Mouse (Mus musculus) hindbrain, embryonic 11.5 days (tissue): ENCODE measurements around the gene Tor1a. TPM values are rescaled to one million over a fixed set of nuclear protein-coding genes. Genes with fewer than 3 reads are reported as not detected.
"Not testable (repeated sequence)": the region's sequence is repeated elsewhere in the genome, so short reads cannot be mapped to it uniquely, and the experiment has no call there.

Experiments
- ATAC-seq: fragments of 200-750 bp; cut with Nextera tagmentation; 2 replicates; pipeline ENCODE4 v1.8.0; 2017; ENCODE audit warnings: mild to moderate bottlenecking, moderate TSS enrichment, moderate library complexity; ENCODE audit not compliant: low FRiP score
- DNase-seq: peaks from one replicate; pipeline ENCODE4 v3.0.0-alpha.2; 2015; ENCODE audit warnings: low spot score
- H3K27ac ChIP-seq: fragments of 300-500 bp; sonication (generic); 2 replicates; pipeline ENCODE4 v1.5.1; 2014; ENCODE audit warnings: mild to moderate bottlenecking, low read depth, low read length
- H3K27me3 ChIP-seq: fragments of 300-500 bp; sonication (generic); 2 replicates; pipeline ENCODE4 v1.6.1; 2014; ENCODE audit warnings: mild to moderate bottlenecking, low read length, moderate library complexity, mixed read lengths; ENCODE audit not compliant: control insufficient read depth, insufficient read depth
- H3K36me3 ChIP-seq: fragments of 300-500 bp; sonication (generic); 2 replicates; pipeline ENCODE4 v1.6.1; 2014; ENCODE audit warnings: mild to moderate bottlenecking, low read length, moderate library complexity, mixed read lengths; ENCODE audit not compliant: control insufficient read depth, insufficient read depth
- H3K4me1 ChIP-seq: fragments of 300-500 bp; sonication (generic); replicated peaks from 2 replicates; pipeline ENCODE4 v1.6.1; 2014; ENCODE audit warnings: low read length, mixed read lengths; ENCODE audit not compliant: control insufficient read depth, insufficient read depth
- H3K4me2 ChIP-seq: fragments of 300-500 bp; sonication (generic); replicated peaks from 2 replicates; pipeline ENCODE4 v1.6.1; 2014; ENCODE audit warnings: mild to moderate bottlenecking, low read depth, low read length
- H3K4me3 ChIP-seq: fragments of 300-500 bp; sonication (generic); 2 replicates; pipeline ENCODE4 v1.5.1; 2014; ENCODE audit warnings: low read depth, low read length
- H3K9ac ChIP-seq: fragments of 300-500 bp; sonication (generic); 2 replicates; pipeline ENCODE4 v1.6.1; 2014; ENCODE audit warnings: low read depth, low read length
- H3K9me3 ChIP-seq: fragments of 300-500 bp; sonication (generic); 2 replicates; pipeline ENCODE4 v1.6.1; 2016; ENCODE audit warnings: low read length; ENCODE audit not compliant: control insufficient read depth
- WGBS: fragments of 180-500 bp; shearing (Covaris S2); extraction: QIAGEN DNeasy Blood & Tissue Kit; methylation state at CpG from one replicate; pipeline ENCODE4 v1.1.7; 2014; 5-methylcytosine and 5-hydroxymethylcytosine counted together
- polyA plus RNA-seq: library from polyadenylated mRNA; unstranded; fragments of >200 nt; fragmentation: Nextera tagmentation; extraction: Ambion mirVana; gene quantifications from 2 replicates; pipeline ENCODE4 v1.2.1, GENCODE M21; 2014

The Tor1a gene
- polyA plus RNA-seq, 1 experiment from 2014 or later: 83.5 TPM

GRCm38 (mm10) chr2:30959856-30960255, 7.9 kb downstream of the Tor1a start:
- ATAC-seq (no peak), DNase-seq (no peak)
- Histone ChIP-seq H3K36me3 (peaks cover 20% of the 10 kb centered on the region), H3K9ac (no peak overlapping the region), H3K4me1 (no peaks in the 10 kb centered on the region), H3K4me3 (no peak overlapping the region), H3K4me2 (no peak overlapping the region), H3K27ac (no peak overlapping the region), H3K9me3 (no peaks in the 10 kb centered on the region), H3K27me3 (no peaks in the 10 kb centered on the region)
- 51% methylated on average over 5 of the region's 5 CpGs for WGBS

DNA sequence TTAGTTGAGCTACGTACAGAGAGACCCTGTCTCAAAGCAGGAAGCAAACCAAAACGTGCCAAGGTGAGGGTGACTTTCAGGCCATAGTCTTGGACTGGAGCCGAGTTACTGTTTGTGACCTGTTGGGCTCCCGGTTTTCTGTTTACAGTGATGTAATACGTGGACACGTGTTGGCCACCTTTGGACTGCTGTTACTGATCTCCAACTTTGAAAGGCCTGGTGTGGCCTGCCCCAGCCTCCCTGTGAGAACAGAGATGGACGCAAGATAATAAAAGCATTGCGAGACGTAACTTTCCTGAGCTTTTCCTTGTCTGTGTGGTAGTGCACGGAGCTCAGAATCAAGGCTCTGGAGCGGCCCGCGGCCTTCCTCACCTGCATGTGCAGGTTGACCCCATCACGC, 9.0 kb downstream of the Tor1a start:
- Histone ChIP-seq H3K27ac (no peak overlapping the region), H3K4me1 (peaks cover 6% of the 10 kb centered on the region; the same call in 1 of the 2 replicates), H3K27me3 (no peaks in the 10 kb centered on the region), H3K9ac (no peak overlapping the region), H3K9me3 (no peaks in the 10 kb centered on the region), H3K36me3 (peaks cover 17% of the 10 kb centered on the region), H3K4me3 (no peak overlapping the region), H3K4me2 (no peak overlapping the region)
- ATAC-seq: no peak
- 90% methylated on average over 14 of the region's 14 CpGs for WGBS
- no peak for DNase-seq

GRCm38 (mm10) chr2:30957511-30957910, 10.2 kb downstream of the Tor1a start:
- DNase-seq: no peak
- Histone ChIP-seq H3K9ac (no peak overlapping the region), H3K4me1 (peaks cover 9% of the 10 kb centered on the region; the same call in 1 of the 2 replicates), H3K4me2 (no peak overlapping the region), H3K36me3 (peaks cover 16% of the 10 kb centered on the region), H3K9me3 (no peaks in the 10 kb centered on the region), H3K4me3 (no peak overlapping the region), H3K27me3 (no peaks in the 10 kb centered on the region), H3K27ac (no peak overlapping the region)
- ATAC-seq: no peak
- 85% methylated on average over 4 of the region's 4 CpGs for WGBS

DNA sequence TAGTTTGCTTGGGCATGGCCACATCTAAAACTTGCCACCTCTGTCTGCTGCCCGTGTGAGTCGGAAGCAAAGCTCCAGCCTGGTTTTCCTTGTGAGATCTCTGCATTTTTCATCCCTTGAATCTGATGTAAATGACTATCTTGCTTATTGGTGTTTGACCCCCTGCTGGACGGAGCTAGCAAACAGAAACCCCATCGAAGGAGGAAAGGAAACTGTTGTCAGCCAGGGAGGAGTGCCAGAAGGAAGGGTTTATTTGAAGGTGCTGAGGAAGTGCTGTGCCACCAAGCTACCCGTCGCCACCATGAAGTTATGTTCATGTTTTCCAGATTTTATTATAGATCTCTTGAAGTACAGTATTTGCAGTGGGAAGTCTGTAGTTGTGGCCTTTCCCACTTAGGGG, 12.9 kb downstream of the Tor1a start:
- 75% methylated on average over 6 of the region's 6 CpGs for WGBS
- Histone ChIP-seq H3K27ac (no peak overlapping the region), H3K4me3 (no peak overlapping the region), H3K4me1 (peaks cover 9% of the 10 kb centered on the region; the same call in 1 of the 2 replicates), H3K36me3 (peaks cover 10% of the 10 kb centered on the region), H3K4me2 (no peak overlapping the region), H3K27me3 (no peaks in the 10 kb centered on the region), H3K9ac (no peak overlapping the region), H3K9me3 (no peaks in the 10 kb centered on the region)
- no peak for DNase-seq
- no peak for ATAC-seq

DNA sequence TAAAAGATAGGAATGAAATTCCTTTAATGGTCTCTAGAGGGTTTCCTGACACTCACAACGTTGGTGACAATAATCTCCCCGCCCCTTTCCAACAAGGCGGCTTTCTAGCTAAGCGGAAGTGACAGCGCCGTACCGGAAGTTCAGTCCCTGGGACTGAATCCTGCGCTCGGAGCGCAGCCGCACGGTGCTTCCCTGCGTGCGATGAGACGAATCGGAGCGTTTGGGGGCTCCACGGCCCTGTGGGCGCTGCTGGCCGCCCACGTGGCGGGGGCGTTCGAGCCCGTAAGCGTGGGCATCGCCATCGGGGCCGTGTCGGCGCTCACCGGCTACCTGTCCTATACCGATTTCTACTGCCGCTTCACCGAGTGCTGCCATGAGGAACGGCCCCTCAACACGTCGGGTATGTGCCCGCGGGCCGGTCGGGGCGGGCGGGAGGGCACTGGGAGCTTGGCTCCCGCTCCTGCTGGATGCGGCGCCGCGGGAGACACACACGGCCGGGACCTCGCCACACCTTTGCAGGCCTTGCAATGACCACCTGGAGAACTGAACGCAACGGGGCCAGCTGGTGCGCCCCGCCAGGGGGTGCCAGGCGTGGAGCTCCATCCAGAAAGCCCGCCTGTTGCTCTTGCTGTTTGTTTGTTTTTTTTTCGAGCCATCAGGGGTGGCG, 14.8 kb downstream of the Tor1a start, which contains the start of gene Tor1b:
Gene Tor1b (plus strand): TSS at position 136 of the 667 bp plus-strand sequence.
- peak; percentile 94 for DNase-seq

DNA sequence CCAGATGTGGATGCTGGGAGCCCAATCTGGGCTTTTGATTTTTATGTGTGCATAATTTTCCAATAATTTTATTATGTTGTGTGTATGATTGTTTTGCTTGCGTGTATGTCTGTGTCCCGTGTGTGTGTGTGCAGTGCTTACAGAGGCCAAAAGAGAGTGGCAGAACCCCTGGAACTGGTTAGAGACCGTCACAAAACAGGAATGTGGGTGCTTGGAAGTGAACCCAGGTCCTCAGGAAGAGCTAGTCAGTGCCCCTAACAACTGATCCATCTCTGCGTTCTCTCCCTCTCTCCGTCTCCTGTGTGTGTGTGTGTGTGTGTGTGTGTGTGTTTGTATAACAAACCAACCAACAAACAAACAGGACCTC, 15.3 kb downstream of the Tor1a start:
- WGBS: 35% methylated on average over 5 of the region's 5 CpGs
- DNase-seq (no peak), ATAC-seq (no peak)
- Histone ChIP-seq H3K4me3 (peak overlapping the region; percentile 85), H3K4me1 (peaks cover 9% of the 10 kb centered on the region; the same call in 1 of the 2 replicates), H3K4me2 (peak overlapping the region; percentile 89), H3K27me3 (no peaks in the 10 kb centered on the region), H3K36me3 (no peaks in the 10 kb centered on the region), H3K9me3 (no peaks in the 10 kb centered on the region), H3K27ac (peak overlapping the region; percentile 80; the same call in 1 of the 2 replicates), H3K9ac (peak overlapping the region; percentile 45)

More for the DNA sequence above, 14.8 kb downstream of the Tor1a start, which contains the start of gene Tor1b:
- Histone ChIP-seq H3K9me3 (no peaks in the 10 kb centered on the region), H3K36me3 (0 out of 2 replicates have a peak, but pooled peaks cover under 1% of the 10 kb centered on the region), H3K4me3 (peak within 1 kb of the TSS; percentile 85), H3K9ac (peak within 1 kb of the TSS; percentile 69), H3K27ac (peak within 1 kb of the TSS; percentile 80), H3K4me1 (peaks cover 9% of the 10 kb centered on the region; the same call in 1 of the 2 replicates), H3K4me2 (peak within 1 kb of the TSS; percentile 89), H3K27me3 (no peaks in the 10 kb centered on the region)
- ATAC-seq: peak; percentile 89
- WGBS: under 1% methylated on average over 60 of the region's 60 CpGs

DNA sequence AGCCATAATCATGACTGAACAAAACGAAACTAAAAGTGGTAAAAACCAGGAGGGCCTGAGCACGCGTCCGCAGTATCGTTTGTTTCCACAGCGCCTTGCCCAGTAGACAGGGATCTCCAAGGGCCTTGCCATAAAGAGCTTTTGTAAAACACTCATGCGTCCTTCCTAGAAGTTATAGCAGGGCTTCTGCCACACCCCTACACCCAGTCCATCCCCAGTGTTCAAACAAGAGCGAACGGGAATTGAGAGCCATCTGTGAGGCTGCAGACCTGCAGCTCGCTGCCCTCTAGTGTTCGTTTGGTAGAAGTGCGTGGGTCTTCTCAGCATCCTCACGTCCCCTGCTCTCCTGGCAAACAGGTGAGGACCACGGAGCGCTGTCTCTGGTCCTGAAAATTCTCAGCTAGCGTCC, 25.1 kb downstream of the Tor1a start:
- no peaks in the 10 kb centered on the region for H3K27me3 ChIP-seq
- H3K36me3 ChIP-seq: no peaks in the 10 kb centered on the region
- WGBS: 28% methylated on average over 16 of the region's 16 CpGs
- H3K4me3 ChIP-seq: no peak overlapping the region
- H3K9me3 ChIP-seq: no peaks in the 10 kb centered on the region
- H3K9ac ChIP-seq: no peak overlapping the region
- DNase-seq (peak; percentile 82), ATAC-seq (no peak)
- H3K4me2 ChIP-seq: peak overlapping the region; percentile 24; the same call in 1 of the 2 replicates
- no peaks in the 10 kb centered on the region for H3K4me1 ChIP-seq
- no peak overlapping the region for H3K27ac ChIP-seq

- not testable (repeated sequence) for H3K27me3 ChIP-seq, H3K9me3 ChIP-seq, H3K4me3 ChIP-seq, ATAC-seq, H3K4me2 ChIP-seq, H3K4me1 ChIP-seq, H3K9ac ChIP-seq, DNase-seq, H3K36me3 ChIP-seq, H3K27ac ChIP-seq
- WGBS: 54% methylated on average over 7 of the region's 7 CpGs
Observed at GRCm38 (mm10) chr2:30942116-30942515, 25.6 kb downstream of the Tor1a start.

DNA sequence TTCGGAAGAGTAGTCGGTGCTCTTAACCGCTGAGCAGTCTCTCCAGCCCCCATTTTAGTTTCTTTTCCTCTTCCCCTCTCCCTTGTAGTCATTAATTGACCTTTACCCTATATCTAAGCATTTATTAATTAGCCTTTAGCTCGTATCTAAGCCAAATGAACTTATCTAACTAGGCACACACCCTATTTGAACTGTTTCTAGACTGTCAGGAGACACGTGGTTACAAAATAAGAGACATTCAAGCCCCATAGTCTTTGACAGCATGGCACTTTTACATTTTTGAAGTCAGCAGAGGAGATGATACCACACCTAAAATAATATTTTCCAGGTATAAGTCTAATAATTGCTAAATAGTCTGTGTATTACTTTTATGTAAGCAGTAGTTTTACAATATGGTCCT, 26.1 kb downstream of the Tor1a start:
- no peaks in the 10 kb centered on the region for H3K9me3 ChIP-seq
- 90% methylated on average over 5 of the region's 5 CpGs for WGBS
- H3K4me1 ChIP-seq: no peaks in the 10 kb centered on the region
- H3K36me3 ChIP-seq: no peaks in the 10 kb centered on the region
- H3K4me3 ChIP-seq: no peak overlapping the region
- no peaks in the 10 kb centered on the region for H3K27me3 ChIP-seq
- H3K27ac ChIP-seq: no peak overlapping the region
- ATAC-seq: no peak
- H3K4me2 ChIP-seq: no peak overlapping the region
- H3K9ac ChIP-seq: no peak overlapping the region
- DNase-seq: no peak
